Mouse (Mus musculus) myocyte (in vitro differentiated cells): Measurements from ENCODE around the gene Dgkz. TPM values are rescaled to one million over a fixed set of nuclear protein-coding genes. Genes with fewer than 3 reads are reported as not detected.

ENCODE experiments used
- H3K27me3 ChIP-seq: one replicate; pipeline ENCODE4 v1.6.1; 2011; ENCODE audit not compliant: control insufficient read depth, insufficient read depth, insufficient read length
- H3K36me3 ChIP-seq: one replicate; pipeline ENCODE4 v1.6.1; 2011; ENCODE audit not compliant: control insufficient read depth, insufficient read depth
- H3K4me2 ChIP-seq: one replicate; pipeline ENCODE4 v1.6.1; 2011; ENCODE audit warnings: low read depth, control low read depth
- H3K4me3 ChIP-seq: one replicate; pipeline ENCODE4 v1.5.1; 2011; ENCODE audit warnings: mild to moderate bottlenecking, control low read depth, moderate library complexity
- H3K79me2 ChIP-seq: one replicate; pipeline ENCODE4 v1.6.1; 2011; ENCODE audit not compliant: control insufficient read depth, insufficient read depth
- H3ac ChIP-seq: one replicate; pipeline ENCODE4 v1.6.1; 2011; ENCODE audit not compliant: control insufficient read depth, insufficient read length
- CEBPB ChIP-seq: IDR thresholded peaks from 2 replicates; pipeline ENCODE4 v1.6.1; 2011; ENCODE audit warnings: mild to moderate bottlenecking, moderate library complexity; ENCODE audit not compliant: poor library complexity, insufficient read depth, severe bottlenecking
- E2F4 ChIP-seq: IDR thresholded peaks from one replicate; pipeline ENCODE4 v1.6.1; 2011; ENCODE audit warnings: mild to moderate bottlenecking, control low read depth, moderate library complexity; ENCODE audit not compliant: insufficient read depth
- MAX ChIP-seq: IDR thresholded peaks from one replicate; pipeline ENCODE4 v1.6.1; 2011; ENCODE audit warnings: low read depth, mild to moderate bottlenecking, control low read depth
- MYOD1 ChIP-seq, 3 experiments: IDR thresholded peaks; one replicate each; pipeline ENCODE4 v1.6.1; 2011; ENCODE audit warnings: control low read depth in 2 of 3, low read depth in 2 of 3, mild to moderate bottlenecking in 2 of 3, moderate library complexity in 1 of 3; ENCODE audit not compliant: insufficient read length in 2 of 3, control insufficient read depth in 1 of 3
- MYOG ChIP-seq, 3 experiments: IDR thresholded peaks; one replicate each; pipeline ENCODE4 v1.6.1; 2011; ENCODE audit warnings: control low read depth in 2 of 3, low read depth in 2 of 3, mild to moderate bottlenecking in 2 of 3; ENCODE audit not compliant: insufficient read length in 2 of 3, control insufficient read depth in 1 of 3, insufficient read depth in 1 of 3
- POLR2A ChIP-seq: IDR thresholded peaks from one replicate; pipeline ENCODE4 v1.6.1; 2011; ENCODE audit warnings: low read depth, mild to moderate bottlenecking, control low read depth, moderate library complexity; ENCODE audit not compliant: insufficient read length
- POLR2AphosphoS2 ChIP-seq: IDR thresholded peaks from one replicate; pipeline ENCODE4 v1.6.1; 2011; ENCODE audit warnings: low read depth, control low read depth; ENCODE audit not compliant: insufficient read length
- REST ChIP-seq: IDR thresholded peaks from one replicate; pipeline ENCODE4 v1.6.1; 2011; ENCODE audit warnings: mild to moderate bottlenecking, control low read depth, moderate library complexity; ENCODE audit not compliant: insufficient read depth, insufficient read length
- SRF ChIP-seq: IDR thresholded peaks from one replicate; pipeline ENCODE4 v1.6.1; 2011; ENCODE audit warnings: low read depth; ENCODE audit not compliant: control insufficient read depth, insufficient read length
- TCF12 ChIP-seq: IDR thresholded peaks from one replicate; pipeline ENCODE4 v1.6.1; 2011; ENCODE audit warnings: mild to moderate bottlenecking, control low read depth; ENCODE audit not compliant: poor library complexity, insufficient read depth, severe bottlenecking
- TCF3 ChIP-seq: IDR thresholded peaks from one replicate; pipeline ENCODE4 v1.6.1; 2011; ENCODE audit warnings: low read depth, control low read depth; ENCODE audit not compliant: insufficient read length
- USF1 ChIP-seq: IDR thresholded peaks from one replicate; pipeline ENCODE4 v1.6.1; 2011; ENCODE audit warnings: low read depth, mild to moderate bottlenecking, control low read depth, moderate library complexity
- polyA plus RNA-seq: library from polyadenylated mRNA; unstranded; fragments of >200 nt; fragmentation: generic; extraction: Trizol; gene quantifications from one replicate; pipeline ENCODE4 v1.2.1, GENCODE M21; 2012; ENCODE audit warnings: missing spikeins

Gene Dgkz
- polyA plus RNA-seq, 1 experiment: 68.4 TPM

- TF ChIP-seq USF1: no peak
- no peak for TF ChIP-seq POLR2AphosphoS2
- no peak for TF ChIP-seq E2F4
- no peak for TF ChIP-seq TCF12
- no peak for TF ChIP-seq SRF
- TF ChIP-seq TCF3: no peak
- TF ChIP-seq MYOG (IDR thresholded peaks at IDR 0.05; ENCODE audit: control insufficient read depth in 1 of 3, insufficient read depth in 1 of 3, insufficient read length in 2 of 3, low read depth in 2 of 3): peak in 1 of 3 experiments; percentile 30
- peak in 1 of 3 experiments; percentile 36 for TF ChIP-seq MYOD1 (IDR thresholded peaks at IDR 0.05; ENCODE audit: control insufficient read depth in 1 of 3, insufficient read length in 2 of 3, low read depth in 2 of 3)
- TF ChIP-seq POLR2A: no peak
Measured at GRCm38 (mm10) chr2:91962864-91963401, 12.7 kb downstream of the Dgkz start.

GRCm38 (mm10) chr2:91961901-91962761 lies 13.5 kb downstream of the Dgkz start:
- TF ChIP-seq REST: no peak
- TF ChIP-seq MAX: no peak
- no peak for TF ChIP-seq CEBPB
- no peak for TF ChIP-seq E2F4
- no peak for TF ChIP-seq TCF12
- TF ChIP-seq MYOG (IDR thresholded peaks at IDR 0.05; ENCODE audit: control insufficient read depth in 1 of 3, insufficient read depth in 1 of 3, insufficient read length in 2 of 3, low read depth in 2 of 3): no peak
- no peak for TF ChIP-seq MYOD1 (IDR thresholded peaks at IDR 0.05; ENCODE audit: control insufficient read depth in 1 of 3, insufficient read length in 2 of 3, low read depth in 2 of 3)
- TF ChIP-seq POLR2AphosphoS2: no peak
- no peak for TF ChIP-seq USF1
- no peaks in the 10 kb centered on the region for H3K36me3 ChIP-seq
- peak overlapping the region; percentile 87 for H3K4me2 ChIP-seq
- no peaks in the 10 kb centered on the region for H3K27me3 ChIP-seq
- peak overlapping the region; percentile 46 for H3K4me3 ChIP-seq
- peaks cover 34% of the 10 kb centered on the region for H3K79me2 ChIP-seq
- H3ac ChIP-seq: peak overlapping the region; percentile 60

More at GRCm38 (mm10) chr2:91962864-91963401, 12.7 kb downstream of the Dgkz start:
- H3K36me3 ChIP-seq: no peaks in the 10 kb centered on the region
- peak overlapping the region; percentile 46 for H3K4me3 ChIP-seq
- no peaks in the 10 kb centered on the region for H3K27me3 ChIP-seq
- H3ac ChIP-seq: peak overlapping the region; percentile 60
- H3K79me2 ChIP-seq: peaks cover 27% of the 10 kb centered on the region
- H3K4me2 ChIP-seq: peak overlapping the region; percentile 87

GRCm38 (mm10) chr2:91960459-91960858 lies 15.2 kb downstream of the Dgkz start:
- Histone ChIP-seq H3K27me3 (no peaks in the 10 kb centered on the region), H3K36me3 (no peaks in the 10 kb centered on the region), H3ac (no peak overlapping the region), H3K79me2 (peaks cover 49% of the 10 kb centered on the region), H3K4me2 (no peak overlapping the region), H3K4me3 (no peak overlapping the region)
- TF ChIP-seq MAX: no peak
- TF ChIP-seq CEBPB: no peak
- TF ChIP-seq E2F4: no peak
- no peak for TF ChIP-seq POLR2A
- TF ChIP-seq TCF3: no peak
- TF ChIP-seq USF1: no peak
- no peak for TF ChIP-seq REST
- TF ChIP-seq MYOG (IDR thresholded peaks at IDR 0.05; ENCODE audit: control insufficient read depth in 1 of 3, insufficient read depth in 1 of 3, insufficient read length in 2 of 3, low read depth in 2 of 3): no peak
- TF ChIP-seq TCF12: no peak
- no peak for TF ChIP-seq POLR2AphosphoS2
- TF ChIP-seq SRF: no peak

GRCm38 (mm10) chr2:91959544-91960410 lies 15.9 kb downstream of the Dgkz start:
- H3K36me3 ChIP-seq: no peaks in the 10 kb centered on the region
- H3K4me3 ChIP-seq: no peak overlapping the region
- TF ChIP-seq MYOD1 (IDR thresholded peaks at IDR 0.05; ENCODE audit: control insufficient read depth in 1 of 3, insufficient read length in 2 of 3, low read depth in 2 of 3) (peak in 1 of 3 experiments; percentile 14), POLR2AphosphoS2 (no peak)
- peaks cover 53% of the 10 kb centered on the region for H3K79me2 ChIP-seq
- H3K4me2 ChIP-seq: peak overlapping the region; percentile 12
- no peaks in the 10 kb centered on the region for H3K27me3 ChIP-seq
- H3ac ChIP-seq: no peak overlapping the region
